Mouse (Mus musculus) cerebellum, adult 9-11 months (tissue): ENCODE data around the gene Slc30a10.

Experiments
- DNase-seq: peaks from one replicate; pipeline ENCODE4 v3.0.0; 2022

Slc30a10 gene

DNA sequence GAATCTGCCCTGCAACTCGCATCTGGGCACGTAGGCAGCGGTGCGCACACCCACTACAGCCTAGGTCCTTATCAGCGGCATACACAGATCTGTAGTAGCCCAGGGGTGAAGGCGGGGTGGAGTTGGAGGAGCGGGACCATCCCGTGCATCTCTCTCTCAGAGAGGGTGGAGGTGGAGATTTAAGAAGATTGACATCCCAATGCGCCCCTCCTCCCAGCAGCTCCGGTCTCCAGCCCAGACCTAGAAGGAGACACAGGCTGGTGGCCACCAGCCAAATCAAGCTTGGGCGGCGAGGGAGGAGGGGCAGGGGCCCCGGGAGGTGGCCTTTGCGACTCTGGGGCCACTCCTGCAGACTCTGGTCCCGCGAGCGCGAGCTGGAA is at the start of gene Slc30a10:
Gene Slc30a10, plus strand, starts transcription at position 274 of the 380 bp plus-strand sequence.
- DNase-seq = peak; percentile 71

- no peak for DNase-seq
Measured at GRCm38 (mm10) chr1:185405921-185406320, 48.7 kb upstream of the Slc30a10 start.

- DNase-seq = no peak
Measured at GRCm38 (mm10) chr1:185409831-185410230, 44.8 kb upstream of the Slc30a10 start.

GRCm38 (mm10) chr1:185418011-185418410 is 36.6 kb upstream of the Slc30a10 start:
- DNase-seq = no peak

DNA sequence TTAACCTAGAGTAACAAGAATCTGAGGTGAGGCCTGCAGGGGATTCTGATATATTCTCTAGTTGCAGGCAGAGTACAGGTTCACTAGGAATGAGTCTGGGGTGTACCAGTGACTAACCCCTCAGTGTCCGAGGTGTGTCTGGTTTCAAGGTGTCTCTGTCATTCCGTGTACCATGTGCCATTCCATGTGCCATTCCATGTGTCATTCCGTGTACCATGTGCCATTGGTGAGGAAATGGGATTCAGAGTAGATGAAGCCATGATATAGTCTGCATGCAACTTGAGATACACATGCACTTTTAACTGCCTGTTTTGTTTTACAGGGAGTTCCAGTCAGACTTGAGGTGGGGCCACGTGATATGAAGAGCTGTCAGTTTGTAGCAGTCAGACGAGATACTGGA is 34.8 kb upstream of the Slc30a10 start:
- no peak for DNase-seq

- DNase-seq = no peak
Measured at GRCm38 (mm10) chr1:185420776-185421175, 33.9 kb upstream of the Slc30a10 start.

DNA sequence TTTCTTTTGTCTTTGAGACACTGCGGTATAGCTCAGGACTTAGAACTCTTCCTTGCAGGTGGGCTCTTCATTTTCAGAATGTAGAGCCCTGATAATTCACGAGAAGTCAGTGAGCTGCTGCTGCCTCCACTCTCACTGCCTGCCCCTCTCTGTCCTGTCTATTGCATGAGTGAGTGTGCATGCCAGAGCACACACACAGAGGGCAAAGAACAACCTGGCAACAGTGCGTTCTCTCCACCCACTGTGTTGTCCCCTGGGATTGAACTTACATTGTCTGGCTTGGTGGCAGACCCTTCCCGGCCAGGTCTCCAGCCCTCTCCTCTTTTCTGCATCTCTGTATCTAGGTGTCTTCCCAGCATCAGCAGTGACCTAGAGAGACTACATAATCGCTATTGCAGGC is 28.1 kb upstream of the Slc30a10 start:
- no peak for DNase-seq

DNA sequence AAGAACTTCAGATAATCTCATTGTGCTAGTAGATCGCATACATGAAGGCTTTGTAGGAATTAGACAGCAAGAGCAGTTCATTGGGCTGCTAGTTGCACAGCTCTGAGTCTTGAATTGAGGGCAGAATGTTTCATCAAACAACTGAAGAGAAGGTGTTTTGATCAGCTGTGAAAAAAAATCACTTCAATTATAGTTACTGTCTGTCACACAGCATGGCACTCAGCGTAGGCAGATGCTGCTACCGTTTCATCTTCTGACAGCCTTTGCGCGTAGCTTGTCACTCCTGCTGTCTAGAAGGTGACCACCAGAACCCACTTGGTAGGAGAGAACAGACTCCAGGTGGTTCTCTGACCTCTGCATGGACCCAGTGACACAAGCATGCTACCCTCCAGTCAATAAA is 24.2 kb upstream of the Slc30a10 start:
- DNase-seq = no peak

DNA sequence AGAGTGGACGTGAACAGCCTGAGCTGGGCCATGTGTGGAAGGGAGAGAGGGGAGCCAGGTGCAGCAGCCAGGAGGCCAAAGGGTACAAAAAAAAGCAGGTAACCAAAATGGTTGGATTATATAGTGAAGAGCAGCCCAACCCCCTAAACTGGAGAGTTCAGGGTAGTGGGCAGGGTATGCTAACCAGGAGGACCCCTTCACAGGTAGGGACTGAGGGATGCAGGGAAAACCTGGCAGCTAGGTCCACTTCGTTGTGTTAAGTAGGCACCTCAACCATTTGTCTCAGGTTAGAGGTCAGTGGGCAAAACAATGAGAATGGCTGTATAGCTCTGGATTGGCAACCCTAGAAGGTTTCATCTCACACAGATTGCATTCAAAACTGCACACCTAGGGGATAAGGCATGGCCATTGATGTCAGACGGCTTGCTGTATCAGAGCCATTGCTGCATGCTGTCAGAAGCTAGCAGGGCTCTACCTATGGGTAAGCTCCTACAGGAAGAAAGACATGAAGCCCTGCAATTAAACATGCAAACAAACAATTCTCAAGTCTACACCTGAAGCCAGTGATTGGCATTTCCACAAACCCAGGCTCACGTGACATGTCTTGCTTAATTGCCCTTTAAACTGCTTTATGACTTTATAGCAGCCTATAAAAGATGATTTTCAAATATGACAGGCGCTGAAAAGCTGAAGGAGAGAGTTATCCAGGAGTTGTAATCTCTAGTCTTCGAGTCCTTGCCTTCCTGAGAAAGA is 23.2 kb upstream of the Slc30a10 start:
- DNase-seq = no peak

GRCm38 (mm10) chr1:185431998-185432317 is 22.7 kb upstream of the Slc30a10 start:
- DNase-seq = no peak

DNA sequence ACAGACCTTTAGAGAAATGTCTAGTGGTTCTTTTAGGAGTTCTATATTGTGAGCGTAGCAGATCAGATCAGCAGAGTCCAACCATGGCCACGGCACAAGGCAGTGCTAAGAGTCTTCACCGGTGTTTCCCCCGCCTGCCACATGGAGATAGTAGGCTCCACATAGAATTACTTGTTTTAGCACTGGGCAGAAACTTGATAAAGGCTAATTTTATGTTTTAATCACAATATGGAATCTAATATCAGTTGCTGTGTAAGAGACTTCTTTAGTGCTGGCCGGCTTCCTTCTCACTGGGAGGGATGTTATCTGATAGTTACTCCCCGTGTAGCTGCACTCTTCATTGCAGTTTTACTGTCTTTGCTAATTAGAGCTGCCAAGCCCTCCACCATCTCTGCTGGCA is 21.5 kb upstream of the Slc30a10 start:
- no peak for DNase-seq

GRCm38 (mm10) chr1:185438841-185439580 is 15.6 kb upstream of the Slc30a10 start:
- peak; percentile 89 for DNase-seq

DNA sequence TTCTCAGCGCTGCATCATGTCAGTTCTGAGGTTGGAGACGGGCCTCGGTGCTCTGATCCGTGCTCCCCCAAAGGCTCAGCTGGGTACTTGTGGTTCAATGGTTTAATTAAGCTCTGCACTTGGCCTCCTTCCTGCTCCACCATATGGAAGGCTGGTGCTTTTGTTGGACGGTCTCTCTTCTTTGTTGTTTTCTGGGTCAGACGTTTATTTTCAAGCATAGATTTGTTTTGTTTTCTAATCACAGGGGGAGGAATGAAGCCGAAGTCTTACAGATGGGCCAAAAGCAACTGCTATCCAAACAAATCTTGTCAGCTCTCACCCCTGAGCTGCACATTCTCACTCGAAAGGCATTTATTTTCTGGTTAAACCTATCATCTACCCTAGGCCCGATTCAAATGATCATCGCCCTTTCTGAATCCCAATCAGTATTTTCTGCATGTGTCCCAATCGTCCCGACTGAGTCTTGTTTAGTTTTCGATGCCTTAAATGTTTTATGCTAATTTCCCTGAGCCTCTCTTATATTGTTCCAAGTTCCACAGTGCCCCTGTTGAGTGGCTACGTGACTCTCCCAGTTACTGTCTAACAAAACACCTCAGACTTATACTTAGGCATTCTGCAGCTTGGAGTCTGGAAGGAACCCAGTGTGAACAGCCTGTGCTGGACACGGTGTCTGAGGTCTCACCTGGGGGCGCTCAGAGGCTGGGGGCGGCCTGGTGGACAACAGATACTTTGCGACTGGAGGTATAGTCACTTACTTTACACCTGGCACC is 12.8 kb upstream of the Slc30a10 start:
- peak; percentile 79 for DNase-seq

DNA sequence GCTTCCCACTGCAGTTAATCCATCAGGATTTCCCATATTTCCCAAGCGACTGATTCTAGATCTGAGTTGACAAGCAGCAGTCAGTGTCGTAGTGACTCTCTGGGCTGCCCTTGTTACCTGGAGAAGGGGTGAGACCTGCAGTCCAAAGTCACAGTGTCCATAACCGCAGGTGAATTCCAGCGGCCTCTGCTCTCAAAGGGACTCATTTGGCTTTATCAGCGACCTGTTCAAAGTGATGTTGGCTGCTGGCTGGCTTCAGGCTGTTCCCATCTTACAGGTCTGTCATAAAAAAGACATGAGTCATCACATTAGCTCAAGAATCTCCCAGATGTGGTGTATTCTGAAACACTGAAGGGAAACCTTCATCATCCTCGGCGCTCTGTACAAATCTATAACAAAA is 5.7 kb upstream of the Slc30a10 start:
- no peak for DNase-seq

GRCm38 (mm10) chr1:185449727-185450126 is 4.9 kb upstream of the Slc30a10 start:
- DNase-seq = no peak

GRCm38 (mm10) chr1:185451077-185451476 is 3.6 kb upstream of the Slc30a10 start:
- no peak for DNase-seq

- no peak for DNase-seq
Measured at GRCm38 (mm10) chr1:185451495-185451894, 3.2 kb upstream of the Slc30a10 start.

DNA sequence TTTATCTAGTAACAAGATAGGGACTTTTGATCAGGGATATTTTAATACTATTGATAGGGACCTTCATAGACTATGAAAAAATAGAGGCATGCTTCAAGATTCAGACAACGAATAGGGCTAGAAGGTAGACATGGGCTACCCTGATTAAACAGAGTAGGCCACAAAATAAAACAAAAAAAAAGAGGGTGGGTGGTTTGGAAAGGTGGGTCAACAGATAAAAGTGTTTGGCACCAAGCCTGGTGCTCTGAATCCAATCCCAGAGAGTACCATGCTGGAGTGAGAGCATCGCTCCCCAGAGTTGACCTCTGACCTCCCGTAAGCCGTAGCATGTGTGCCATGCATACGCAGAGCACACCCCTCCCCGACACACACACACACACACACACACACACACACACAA is 2.2 kb upstream of the Slc30a10 start:
- DNase-seq = no peak

DNA sequence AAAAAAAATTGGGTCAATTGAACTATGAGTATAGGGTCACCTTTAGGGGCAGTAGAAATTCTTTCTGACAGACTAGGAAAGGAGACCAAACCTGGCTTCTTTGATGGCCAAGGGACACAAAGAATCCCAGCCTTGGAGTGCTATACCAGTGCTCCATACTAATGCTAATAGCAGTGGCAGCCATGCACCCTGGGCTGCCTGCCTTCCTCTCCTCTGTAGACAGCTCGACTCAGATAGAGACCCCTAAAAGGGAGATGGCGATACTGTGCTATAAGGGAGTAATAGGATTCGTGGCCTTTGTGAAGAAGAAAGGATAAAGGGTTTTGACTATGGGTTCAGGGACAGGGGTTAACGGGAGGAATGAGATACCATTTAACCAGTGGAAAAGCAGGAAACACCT is 504 bp upstream of the Slc30a10 start:
- no peak for DNase-seq

GRCm38 (mm10) chr1:185454955-185455701 is 480 bp downstream of the Slc30a10 start:
- DNase-seq = peak; percentile 35

GRCm38 (mm10) chr1:185456327-185456726 is 1.7 kb downstream of the Slc30a10 start:
- no peak for DNase-seq

DNA sequence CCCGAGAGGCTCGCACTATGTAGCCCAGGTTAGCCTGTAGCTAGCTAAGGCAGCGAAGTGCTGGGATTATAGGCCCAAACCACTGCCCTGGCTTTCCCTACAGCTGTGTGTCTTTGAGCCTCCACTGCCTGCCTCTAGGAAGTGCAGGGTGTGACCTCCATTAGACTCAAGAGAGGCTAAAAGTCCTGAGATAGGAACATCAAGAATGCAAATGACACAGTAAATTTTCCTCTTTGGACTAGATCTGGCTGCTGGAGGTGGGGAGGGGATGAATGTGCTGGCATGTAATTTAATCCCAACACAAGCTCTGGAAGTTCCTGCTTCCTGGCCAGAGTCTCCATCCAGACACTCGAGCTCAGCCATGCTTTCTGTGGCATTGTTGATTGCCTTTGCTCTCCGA is 5.4 kb downstream of the Slc30a10 start:
- DNase-seq = no peak

- no peak for DNase-seq
Measured at GRCm38 (mm10) chr1:185462889-185463288, 8.2 kb downstream of the Slc30a10 start.
